Mouse (Mus musculus): ENCODE measurements around the gene Krcc1. TPM values are rescaled to one million over a fixed set of nuclear protein-coding genes. Genes with fewer than 3 reads are reported as not detected.

Krcc1 gene
- polyA plus RNA-seq, 1 experiment from 2014 or later = 72.3 TPM

DNA sequence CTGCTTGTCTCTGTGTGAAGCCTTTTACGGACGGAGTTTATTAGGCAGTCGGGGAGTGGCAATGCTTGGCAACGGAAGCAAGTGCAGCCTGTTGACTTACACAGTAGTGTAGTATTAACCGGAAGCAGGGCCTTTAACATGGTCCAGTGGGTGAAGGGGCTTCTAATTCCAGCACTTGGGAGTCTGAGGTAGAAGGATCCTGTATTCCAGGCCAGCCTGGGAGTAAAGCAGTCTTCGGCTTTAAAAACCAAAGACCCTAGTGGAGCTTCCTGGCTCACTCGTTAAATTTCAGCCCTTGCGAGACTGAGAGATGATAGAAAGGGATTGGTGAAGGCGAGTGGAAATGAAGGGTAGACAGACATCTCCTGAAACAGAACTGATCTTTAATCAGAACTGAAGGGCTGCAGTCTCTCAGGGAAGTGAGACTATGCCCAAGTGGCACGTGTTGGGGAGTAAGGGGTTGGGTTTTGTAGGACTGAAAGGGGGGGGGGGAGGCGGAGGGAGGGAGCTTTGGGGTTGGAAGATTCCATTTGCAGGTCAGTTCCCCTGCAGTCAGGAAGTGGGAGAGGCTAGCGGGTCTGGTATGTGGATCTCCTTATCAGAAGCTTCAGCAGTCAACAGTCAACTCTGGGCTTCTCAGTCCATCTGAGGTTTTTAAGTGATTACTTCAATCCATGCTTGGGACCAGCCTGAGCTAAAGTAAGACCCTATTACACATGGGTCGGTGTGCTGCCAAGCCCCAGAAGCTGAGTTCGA lies 998 bp upstream of the Krcc1 start:
- Histone ChIP-seq H3K4me1 (ENCODE audit: insufficient read depth, low read depth, low read length) (0 out of 2 replicates have a peak, but pooled peaks cover 3% of the 10 kb centered on the region), H3K27ac (ENCODE audit: low read length) (peak overlapping the region; percentile 90), H3K9me3 (ENCODE audit: low read length) (no peaks in the 10 kb centered on the region), H3K36me3 (ENCODE audit: insufficient read depth, low read length) (no peaks in the 10 kb centered on the region), H3K4me2 (replicated peaks; ENCODE audit: low read depth, low read length) (peak overlapping the region; percentile 80), H3K27me3 (replicated peaks; ENCODE audit: insufficient read depth, low read length) (no peaks in the 10 kb centered on the region), H3K9ac (replicated peaks; ENCODE audit: low read depth) (0 out of 2 replicates have a peak overlapping the region, but pooled peaks have one; percentile 27), H3K4me3 (ENCODE audit: low read depth, low read length) (peak overlapping the region; percentile 92)
- DNase-seq (ENCODE audit: low spot score) (peak; percentile 87), ATAC-seq (peak; percentile 36)
- TF ChIP-seq EP300 (IDR thresholded peaks at IDR 0.05) (no peak), CTCF (IDR thresholded peaks at IDR 0.05) (no peak)
- WGBS = 21% methylated on average over 13 of the region's 14 CpGs

DNA sequence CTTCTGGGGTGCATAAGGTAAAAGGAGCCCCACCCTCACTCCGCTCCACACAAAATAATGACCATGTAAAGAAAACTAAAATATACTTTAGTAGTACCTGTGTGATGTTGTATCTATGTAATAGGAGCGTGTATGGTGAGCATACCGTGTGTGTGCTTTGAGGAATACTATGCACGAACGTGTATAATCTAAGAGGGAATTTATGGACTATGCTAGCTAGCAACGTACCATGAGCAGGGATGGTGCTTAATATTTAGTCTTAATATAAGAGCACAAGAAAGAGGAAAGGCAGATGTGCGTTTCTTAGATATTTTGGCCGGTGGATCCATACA lies 454 bp upstream of the Krcc1 start:
- Histone ChIP-seq H3K4me1 (ENCODE audit: insufficient read depth, low read depth, low read length) (0 out of 2 replicates have a peak, but pooled peaks cover 3% of the 10 kb centered on the region), H3K4me2 (replicated peaks; ENCODE audit: low read depth, low read length) (peak overlapping the region; percentile 80), H3K36me3 (ENCODE audit: insufficient read depth, low read length) (no peaks in the 10 kb centered on the region), H3K9ac (replicated peaks; ENCODE audit: low read depth) (0 out of 2 replicates have a peak overlapping the region, but pooled peaks have one; percentile 27), H3K9me3 (ENCODE audit: low read length) (no peaks in the 10 kb centered on the region), H3K27me3 (replicated peaks; ENCODE audit: insufficient read depth, low read length) (no peaks in the 10 kb centered on the region), H3K27ac (ENCODE audit: low read length) (peak overlapping the region; percentile 90), H3K4me3 (ENCODE audit: low read depth, low read length) (peak overlapping the region; percentile 92)
- no peak for TF ChIP-seq EP300 (IDR thresholded peaks at IDR 0.05)
- TF ChIP-seq CTCF (IDR thresholded peaks at IDR 0.05) = no peak
- WGBS = 1% methylated on average over 8 of the region's 8 CpGs
- ATAC-seq (no peak), DNase-seq (ENCODE audit: low spot score) (no peak)

DNA sequence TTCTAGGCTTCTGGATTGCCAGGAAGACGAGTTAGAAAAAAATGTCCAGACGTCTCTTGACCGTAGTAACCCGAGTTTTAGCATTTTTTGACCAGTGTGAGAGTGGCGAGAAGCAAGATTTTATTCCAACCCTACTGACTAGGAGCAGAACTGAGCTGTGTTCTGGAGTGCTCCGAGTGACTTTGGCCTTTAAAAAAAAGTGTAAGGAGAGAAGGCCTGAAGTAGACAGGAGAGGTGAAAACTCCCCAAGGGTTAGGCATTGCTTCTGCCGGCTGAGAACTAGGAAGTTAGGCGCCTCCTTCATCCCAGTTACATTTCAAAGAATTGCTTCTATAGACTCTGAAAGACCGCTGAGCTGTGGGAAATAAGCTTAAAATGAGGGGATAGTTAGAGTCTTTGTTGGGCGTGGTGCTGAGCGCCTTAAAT lies 852 bp downstream of the Krcc1 start:
- 2% methylated on average over 11 of the region's 11 CpGs for WGBS
- Histone ChIP-seq H3K4me1 (ENCODE audit: insufficient read depth, low read depth, low read length) (0 out of 2 replicates have a peak, but pooled peaks cover 3% of the 10 kb centered on the region), H3K27me3 (replicated peaks; ENCODE audit: insufficient read depth, low read length) (no peaks in the 10 kb centered on the region), H3K9ac (replicated peaks; ENCODE audit: low read depth) (peak overlapping the region; percentile 99), H3K36me3 (ENCODE audit: insufficient read depth, low read length) (no peaks in the 10 kb centered on the region), H3K4me2 (replicated peaks; ENCODE audit: low read depth, low read length) (peak overlapping the region; percentile 80), H3K27ac (ENCODE audit: low read length) (peak overlapping the region; percentile 98), H3K4me3 (ENCODE audit: low read depth, low read length) (peak overlapping the region; percentile 92), H3K9me3 (ENCODE audit: low read length) (no peaks in the 10 kb centered on the region)
- TF ChIP-seq EP300 (IDR thresholded peaks at IDR 0.05) (no peak), CTCF (IDR thresholded peaks at IDR 0.05) (no peak)
- DNase-seq (ENCODE audit: low spot score) (no peak), ATAC-seq (no peak)

DNA sequence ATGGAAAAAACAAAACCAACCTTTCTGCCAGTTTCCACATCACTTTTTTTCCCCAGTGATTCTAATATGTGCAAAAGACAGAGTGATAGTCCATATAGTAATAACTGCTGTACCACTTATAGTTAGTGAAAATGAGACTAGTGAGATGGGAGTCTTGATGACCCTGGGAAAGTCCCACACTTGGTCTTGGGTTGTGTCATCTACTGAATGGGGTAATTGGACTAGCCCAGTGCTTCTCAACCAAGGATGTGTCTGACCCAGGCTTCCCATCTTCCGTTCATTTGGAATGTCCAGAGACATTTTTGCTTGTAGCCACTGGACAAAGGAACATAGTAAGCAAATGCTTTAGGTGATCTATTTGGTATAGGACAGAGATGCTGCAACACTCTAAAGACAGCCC lies 2.2 kb downstream of the Krcc1 start:
- TF ChIP-seq EP300 (IDR thresholded peaks at IDR 0.05) (no peak), CTCF (IDR thresholded peaks at IDR 0.05) (no peak)
- DNase-seq (ENCODE audit: low spot score) (no peak), ATAC-seq (no peak)
- WGBS = 92% methylated on average over 1 of the region's 1 CpGs
- Histone ChIP-seq H3K27ac (ENCODE audit: low read length) (no peak overlapping the region), H3K9ac (replicated peaks; ENCODE audit: low read depth) (no peak overlapping the region), H3K4me1 (ENCODE audit: insufficient read depth, low read depth, low read length) (0 out of 2 replicates have a peak, but pooled peaks cover 3% of the 10 kb centered on the region), H3K36me3 (ENCODE audit: insufficient read depth, low read length) (no peaks in the 10 kb centered on the region), H3K27me3 (replicated peaks; ENCODE audit: insufficient read depth, low read length) (no peaks in the 10 kb centered on the region), H3K9me3 (ENCODE audit: low read length) (no peaks in the 10 kb centered on the region), H3K4me3 (ENCODE audit: low read depth, low read length) (no peak overlapping the region), H3K4me2 (replicated peaks; ENCODE audit: low read depth, low read length) (no peak overlapping the region)

DNA sequence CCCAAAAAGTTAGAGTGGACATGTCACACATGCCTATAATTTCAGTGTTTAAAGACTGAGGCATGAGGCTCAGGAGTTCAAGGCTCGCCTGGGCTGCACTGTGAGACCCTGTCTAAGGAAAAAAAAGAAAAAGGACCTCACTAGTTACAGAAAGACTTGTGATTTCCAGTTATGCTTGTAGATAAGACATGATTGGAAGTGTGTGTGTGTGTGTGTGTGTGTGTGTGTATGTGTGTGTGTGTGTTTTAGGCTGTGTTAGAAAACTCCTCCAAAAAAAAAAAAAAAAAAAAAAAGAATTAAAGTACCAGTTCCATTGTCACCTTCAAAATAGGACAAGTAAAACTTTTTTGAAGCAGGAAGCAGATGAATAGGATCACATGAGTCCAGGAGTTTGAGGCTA lies 3.1 kb downstream of the Krcc1 start:
- Histone ChIP-seq H3K9me3 (ENCODE audit: low read length) (no peaks in the 10 kb centered on the region), H3K4me3 (ENCODE audit: low read depth, low read length) (no peak overlapping the region), H3K4me2 (replicated peaks; ENCODE audit: low read depth, low read length) (no peak overlapping the region), H3K27ac (ENCODE audit: low read length) (no peak overlapping the region), H3K9ac (replicated peaks; ENCODE audit: low read depth) (no peak overlapping the region), H3K27me3 (replicated peaks; ENCODE audit: insufficient read depth, low read length) (no peaks in the 10 kb centered on the region), H3K4me1 (ENCODE audit: insufficient read depth, low read depth, low read length) (0 out of 2 replicates have a peak, but pooled peaks cover 3% of the 10 kb centered on the region), H3K36me3 (ENCODE audit: insufficient read depth, low read length) (no peaks in the 10 kb centered on the region)
- DNase-seq (ENCODE audit: low spot score) (no peak), ATAC-seq (no peak)
- TF ChIP-seq CTCF (IDR thresholded peaks at IDR 0.05) (no peak), EP300 (IDR thresholded peaks at IDR 0.05) (no peak)
- WGBS = 93% methylated on average over 1 of the region's 1 CpGs

DNA sequence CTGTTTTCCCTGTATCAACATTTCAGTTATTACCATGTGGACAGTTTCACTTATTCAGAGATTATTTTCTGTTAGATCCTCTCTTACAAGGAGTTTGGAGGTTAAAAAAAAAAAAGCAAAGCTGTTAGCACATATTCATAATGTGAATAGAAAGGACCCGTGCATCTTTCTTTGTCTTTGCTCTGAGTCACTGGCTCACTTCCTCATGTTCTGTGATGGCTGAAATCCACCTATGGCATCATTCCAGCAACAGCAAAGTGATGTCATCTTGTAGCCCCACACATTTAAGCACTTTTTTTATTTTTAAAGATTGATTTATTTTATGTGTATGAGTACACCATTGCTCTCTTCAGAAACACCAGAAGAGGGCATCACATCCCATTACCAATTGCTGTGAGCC lies 7.9 kb downstream of the Krcc1 start:
- Histone ChIP-seq H3K9ac (replicated peaks; ENCODE audit: low read depth) (no peak overlapping the region), H3K27ac (ENCODE audit: low read length) (no peak overlapping the region), H3K4me3 (ENCODE audit: low read depth, low read length) (no peak overlapping the region), H3K36me3 (ENCODE audit: insufficient read depth, low read length) (no peaks in the 10 kb centered on the region; the same call in 1 of the 2 replicates), H3K4me2 (replicated peaks; ENCODE audit: low read depth, low read length) (no peak overlapping the region), H3K4me1 (ENCODE audit: insufficient read depth, low read depth, low read length) (no peaks in the 10 kb centered on the region), H3K27me3 (replicated peaks; ENCODE audit: insufficient read depth, low read length) (no peaks in the 10 kb centered on the region), H3K9me3 (ENCODE audit: low read length) (no peaks in the 10 kb centered on the region)
- TF ChIP-seq CTCF (IDR thresholded peaks at IDR 0.05) = peak; percentile 18; the same call in 1 of the 2 replicates
- no peak for TF ChIP-seq EP300 (IDR thresholded peaks at IDR 0.05)
- DNase-seq (ENCODE audit: low spot score) (peak; percentile 18), ATAC-seq (no peak)
- 32% methylated on average over 1 of the region's 1 CpGs for WGBS

All from lung, postnatal 0 days (tissue).